Mouse (Mus musculus): Measurements from ENCODE around the gene Abl2. TPM values are rescaled to one million over a fixed set of nuclear protein-coding genes. Genes with fewer than 3 reads are reported as not detected.

Abl2 gene
- polyA plus RNA-seq, 1 experiment from 2014 or later, result 6.0 TPM

- H3K9me3 ChIP-seq (ENCODE audit: control insufficient read depth, low read length), result no peaks in the 10 kb centered on the region
- no peak for DNase-seq (ENCODE audit: low spot score)
- H3K9ac ChIP-seq (ENCODE audit: low read length), result no peak overlapping the region
- H3K4me2 ChIP-seq (ENCODE audit: low read depth), result no peak overlapping the region
- no peaks in the 10 kb centered on the region for H3K27me3 ChIP-seq (ENCODE audit: control insufficient read depth, insufficient read depth, low read length)
- 87% methylated on average over 6 of the region's 6 CpGs for WGBS
- H3K4me1 ChIP-seq (ENCODE audit: control insufficient read depth, insufficient read depth, low read length), result no peaks in the 10 kb centered on the region
- no peaks in the 10 kb centered on the region for H3K36me3 ChIP-seq (ENCODE audit: control insufficient read depth, insufficient read depth, low read length)
- ATAC-seq (ENCODE audit: insufficient read depth, low FRiP score, low TSS enrichment), result no peak
- H3K4me3 ChIP-seq (ENCODE audit: low read depth, low read length), result no peak overlapping the region
- H3K27ac ChIP-seq (ENCODE audit: low read depth, low read length), result no peak overlapping the region
Observed at GRCm38 (mm10) chr1:156537701-156538100, 20.9 kb upstream of the Abl2 start.

DNA sequence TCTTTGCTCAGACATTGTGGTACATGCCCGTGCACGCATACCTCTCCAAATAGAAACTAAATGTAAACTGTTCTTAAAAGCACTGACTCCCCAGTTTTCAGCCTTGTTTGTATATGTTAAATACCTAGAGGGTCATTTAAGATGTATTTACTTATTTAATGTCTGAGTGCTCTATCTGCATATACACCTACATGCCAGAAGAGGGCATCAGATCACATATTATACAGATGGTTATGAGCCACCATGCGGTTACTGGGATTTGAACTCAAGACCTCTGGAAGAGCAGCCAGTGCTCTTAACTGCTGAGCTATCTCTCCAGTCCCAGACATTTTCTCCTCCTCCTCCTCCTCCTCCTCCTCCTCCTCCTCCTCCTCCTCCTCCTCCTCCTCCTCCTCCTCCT is 20.2 kb upstream of the Abl2 start:
- DNase-seq (ENCODE audit: low spot score) (no peak), ATAC-seq (ENCODE audit: insufficient read depth, low FRiP score, low TSS enrichment) (no peak)
- 83% methylated on average over 3 of the region's 3 CpGs for WGBS
- Histone ChIP-seq H3K27me3 (ENCODE audit: control insufficient read depth, insufficient read depth, low read length) (no peaks in the 10 kb centered on the region), H3K4me3 (ENCODE audit: low read depth, low read length) (no peak overlapping the region), H3K4me2 (ENCODE audit: low read depth) (no peak overlapping the region), H3K36me3 (ENCODE audit: control insufficient read depth, insufficient read depth, low read length) (no peaks in the 10 kb centered on the region), H3K4me1 (ENCODE audit: control insufficient read depth, insufficient read depth, low read length) (no peaks in the 10 kb centered on the region), H3K9me3 (ENCODE audit: control insufficient read depth, low read length) (no peaks in the 10 kb centered on the region), H3K27ac (ENCODE audit: low read depth, low read length) (no peak overlapping the region), H3K9ac (ENCODE audit: low read length) (no peak overlapping the region)

- no peak for DNase-seq (ENCODE audit: low spot score)
- WGBS, result 56% methylated on average over 4 of the region's 4 CpGs
- no peak overlapping the region for H3K9ac ChIP-seq (ENCODE audit: low read length)
- no peaks in the 10 kb centered on the region for H3K9me3 ChIP-seq (ENCODE audit: control insufficient read depth, low read length)
- no peaks in the 10 kb centered on the region for H3K4me1 ChIP-seq (ENCODE audit: control insufficient read depth, insufficient read depth, low read length)
- no peaks in the 10 kb centered on the region for H3K27me3 ChIP-seq (ENCODE audit: control insufficient read depth, insufficient read depth, low read length)
- no peak overlapping the region for H3K4me3 ChIP-seq (ENCODE audit: low read depth, low read length)
- no peak overlapping the region for H3K27ac ChIP-seq (ENCODE audit: low read depth, low read length)
- H3K4me2 ChIP-seq (ENCODE audit: low read depth), result no peak overlapping the region
- ATAC-seq (ENCODE audit: insufficient read depth, low FRiP score, low TSS enrichment), result no peak
- no peaks in the 10 kb centered on the region for H3K36me3 ChIP-seq (ENCODE audit: control insufficient read depth, insufficient read depth, low read length)
Observed at GRCm38 (mm10) chr1:156539787-156540560, 18.6 kb upstream of the Abl2 start.

GRCm38 (mm10) chr1:156543999-156544398 is 14.6 kb upstream of the Abl2 start:
- no peak overlapping the region for H3K4me2 ChIP-seq (ENCODE audit: low read depth)
- DNase-seq (ENCODE audit: low spot score) (no peak), ATAC-seq (ENCODE audit: insufficient read depth, low FRiP score, low TSS enrichment) (no peak)
- no peaks in the 10 kb centered on the region for H3K36me3 ChIP-seq (ENCODE audit: control insufficient read depth, insufficient read depth, low read length)
- no peak overlapping the region for H3K9ac ChIP-seq (ENCODE audit: low read length)
- no peak overlapping the region for H3K27ac ChIP-seq (ENCODE audit: low read depth, low read length)
- no peaks in the 10 kb centered on the region for H3K27me3 ChIP-seq (ENCODE audit: control insufficient read depth, insufficient read depth, low read length)
- H3K4me1 ChIP-seq (ENCODE audit: control insufficient read depth, insufficient read depth, low read length), result no peaks in the 10 kb centered on the region
- no peaks in the 10 kb centered on the region for H3K9me3 ChIP-seq (ENCODE audit: control insufficient read depth, low read length)
- H3K4me3 ChIP-seq (ENCODE audit: low read depth, low read length), result no peak overlapping the region
- WGBS, result 29% methylated on average over 12 of the region's 12 CpGs

DNA sequence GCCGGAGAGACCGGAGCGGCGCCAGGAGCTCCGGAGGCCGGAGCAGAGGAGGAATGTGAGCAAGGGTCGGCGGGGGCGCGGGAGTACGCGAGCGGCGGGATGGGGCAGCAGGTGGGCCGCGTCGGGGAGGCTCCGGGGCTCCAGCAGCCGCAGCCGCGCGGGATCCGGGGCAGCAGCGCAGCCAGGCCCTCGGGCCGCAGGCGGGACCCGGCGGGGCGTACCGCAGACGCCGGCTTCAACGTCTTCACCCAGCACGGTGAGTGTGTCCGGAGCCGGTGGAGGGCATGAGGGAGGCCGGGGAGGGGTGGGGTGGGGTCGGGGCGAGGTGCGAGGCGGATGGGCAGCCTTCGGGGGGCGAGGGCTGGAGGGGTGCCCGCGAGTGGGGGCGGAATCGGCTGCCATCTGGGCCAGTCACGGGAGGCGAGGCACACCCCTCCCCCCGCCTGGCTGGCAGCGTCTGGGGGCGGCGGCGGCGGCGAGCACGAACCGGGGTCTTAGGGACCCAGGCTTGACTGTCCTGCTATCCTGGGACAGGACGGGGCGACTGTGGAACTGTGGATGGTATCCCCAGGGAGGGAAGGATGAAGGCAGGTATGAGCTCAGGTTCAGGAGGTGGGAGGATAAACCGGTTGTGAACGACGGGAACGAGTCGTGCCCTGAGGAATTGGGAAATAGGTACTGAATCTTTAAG is 509 bp downstream of the Abl2 start:
- peak overlapping the region; percentile 99 for H3K9ac ChIP-seq (ENCODE audit: low read length)
- no peaks in the 10 kb centered on the region for H3K27me3 ChIP-seq (ENCODE audit: control insufficient read depth, insufficient read depth, low read length)
- H3K4me1 ChIP-seq (ENCODE audit: control insufficient read depth, insufficient read depth, low read length), result peaks cover 4% of the 10 kb centered on the region; the same call in 1 of the 2 replicates
- H3K4me2 ChIP-seq (ENCODE audit: low read depth), result peak overlapping the region; percentile 61
- no peaks in the 10 kb centered on the region for H3K9me3 ChIP-seq (ENCODE audit: control insufficient read depth, low read length)
- DNase-seq (ENCODE audit: low spot score), result peak; percentile 67
- ATAC-seq (ENCODE audit: insufficient read depth, low FRiP score, low TSS enrichment), result peak; percentile 64
- under 1% methylated on average over 37 of the region's 66 CpGs for WGBS
- H3K27ac ChIP-seq (ENCODE audit: low read depth, low read length), result peak overlapping the region; percentile 96
- H3K4me3 ChIP-seq (ENCODE audit: low read depth, low read length), result peak overlapping the region; percentile 98
- no peaks in the 10 kb centered on the region for H3K36me3 ChIP-seq (ENCODE audit: control insufficient read depth, insufficient read depth, low read length)

- ATAC-seq (ENCODE audit: insufficient read depth, low FRiP score, low TSS enrichment) (no peak), DNase-seq (ENCODE audit: low spot score) (peak; percentile 23)
- Histone ChIP-seq H3K36me3 (ENCODE audit: control insufficient read depth, insufficient read depth, low read length) (no peaks in the 10 kb centered on the region), H3K9ac (ENCODE audit: low read length) (peak overlapping the region; percentile 99), H3K27ac (ENCODE audit: low read depth, low read length) (no peak overlapping the region; the same call in 1 of the 2 replicates), H3K4me3 (ENCODE audit: low read depth, low read length) (peak overlapping the region; percentile 98), H3K4me1 (ENCODE audit: control insufficient read depth, insufficient read depth, low read length) (peaks cover 4% of the 10 kb centered on the region; the same call in 1 of the 2 replicates), H3K4me2 (ENCODE audit: low read depth) (peak overlapping the region; percentile 61), H3K27me3 (ENCODE audit: control insufficient read depth, insufficient read depth, low read length) (no peaks in the 10 kb centered on the region), H3K9me3 (ENCODE audit: control insufficient read depth, low read length) (no peaks in the 10 kb centered on the region)
- 21% methylated on average over 8 of the region's 8 CpGs for WGBS
Observed at GRCm38 (mm10) chr1:156559641-156560020, 1.0 kb downstream of the Abl2 start.

DNA sequence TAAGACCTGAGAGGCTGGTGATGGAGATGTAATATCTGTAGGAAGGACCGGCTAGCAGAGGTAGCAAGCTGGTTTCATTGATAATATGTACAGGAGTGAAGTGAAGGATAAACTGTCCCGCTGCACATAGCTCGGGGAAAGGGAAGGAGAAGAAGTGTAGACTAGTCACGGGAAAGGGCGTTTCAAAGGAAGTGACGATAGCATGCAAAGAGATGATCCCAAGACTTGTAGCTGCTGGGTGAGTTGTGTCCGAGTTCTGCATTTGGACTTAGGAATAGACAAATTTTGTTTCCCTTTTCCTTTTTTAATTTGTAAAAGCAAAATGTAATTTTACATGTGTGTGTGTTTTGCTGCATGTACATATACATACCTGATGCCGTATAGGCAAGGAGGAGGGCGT is 1.9 kb downstream of the Abl2 start:
- no peak for ATAC-seq (ENCODE audit: insufficient read depth, low FRiP score, low TSS enrichment)
- Histone ChIP-seq H3K27ac (ENCODE audit: low read depth, low read length) (no peak overlapping the region), H3K4me1 (ENCODE audit: control insufficient read depth, insufficient read depth, low read length) (peaks cover 4% of the 10 kb centered on the region; the same call in 1 of the 2 replicates), H3K9me3 (ENCODE audit: control insufficient read depth, low read length) (no peaks in the 10 kb centered on the region), H3K36me3 (ENCODE audit: control insufficient read depth, insufficient read depth, low read length) (no peaks in the 10 kb centered on the region), H3K9ac (ENCODE audit: low read length) (no peak overlapping the region), H3K4me3 (ENCODE audit: low read depth, low read length) (no peak overlapping the region), H3K27me3 (ENCODE audit: control insufficient read depth, insufficient read depth, low read length) (no peaks in the 10 kb centered on the region), H3K4me2 (ENCODE audit: low read depth) (no peak overlapping the region)
- 93% methylated on average over 9 of the region's 9 CpGs for WGBS
- DNase-seq (ENCODE audit: low spot score), result no peak

DNA sequence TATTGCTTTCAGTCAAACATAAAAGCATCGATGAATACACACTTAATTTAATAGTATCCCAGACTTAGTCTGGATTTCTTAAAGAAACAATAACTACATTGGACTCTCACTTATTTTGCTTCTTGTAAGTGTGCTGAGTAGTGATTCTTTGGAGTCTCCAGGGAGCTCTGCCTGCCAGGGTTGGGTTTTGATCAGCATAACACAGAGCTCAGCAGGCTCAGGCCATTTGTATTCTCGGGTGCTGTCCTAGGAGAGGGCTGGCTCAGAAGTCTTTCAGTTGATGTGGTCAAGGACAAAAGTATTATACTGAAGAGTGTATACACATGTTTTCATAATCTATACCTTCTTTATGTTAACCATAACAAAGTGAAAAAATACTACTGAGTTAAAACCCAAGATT is 6.7 kb downstream of the Abl2 start:
- no peak overlapping the region for H3K9ac ChIP-seq (ENCODE audit: low read length)
- H3K4me1 ChIP-seq (ENCODE audit: control insufficient read depth, insufficient read depth, low read length), result no peaks in the 10 kb centered on the region
- ATAC-seq (ENCODE audit: insufficient read depth, low FRiP score, low TSS enrichment) (no peak), DNase-seq (ENCODE audit: low spot score) (no peak)
- no peak overlapping the region for H3K4me3 ChIP-seq (ENCODE audit: low read depth, low read length)
- no peaks in the 10 kb centered on the region for H3K36me3 ChIP-seq (ENCODE audit: control insufficient read depth, insufficient read depth, low read length)
- 67% methylated on average over 2 of the region's 2 CpGs for WGBS
- no peak overlapping the region for H3K4me2 ChIP-seq (ENCODE audit: low read depth)
- no peak overlapping the region for H3K27ac ChIP-seq (ENCODE audit: low read depth, low read length)
- H3K9me3 ChIP-seq (ENCODE audit: control insufficient read depth, low read length), result no peaks in the 10 kb centered on the region
- H3K27me3 ChIP-seq (ENCODE audit: control insufficient read depth, insufficient read depth, low read length), result no peaks in the 10 kb centered on the region

- ATAC-seq (ENCODE audit: insufficient read depth, low FRiP score, low TSS enrichment) (no peak), DNase-seq (ENCODE audit: low spot score) (no peak)
- Histone ChIP-seq H3K4me3 (ENCODE audit: low read depth, low read length) (no peak overlapping the region), H3K36me3 (ENCODE audit: control insufficient read depth, insufficient read depth, low read length) (no peaks in the 10 kb centered on the region), H3K4me2 (ENCODE audit: low read depth) (no peak overlapping the region), H3K27me3 (ENCODE audit: control insufficient read depth, insufficient read depth, low read length) (no peaks in the 10 kb centered on the region), H3K9ac (ENCODE audit: low read length) (no peak overlapping the region), H3K9me3 (ENCODE audit: control insufficient read depth, low read length) (no peaks in the 10 kb centered on the region), H3K27ac (ENCODE audit: low read depth, low read length) (no peak overlapping the region), H3K4me1 (ENCODE audit: control insufficient read depth, insufficient read depth, low read length) (no peaks in the 10 kb centered on the region)
- 98% methylated on average over 3 of the region's 3 CpGs for whole genome bisulfite sequencing
Observed at GRCm38 (mm10) chr1:156566132-156566531, 7.5 kb downstream of the Abl2 start.
